Mouse (Mus musculus): Measurements from ENCODE around the gene Mmp15.

DNA sequence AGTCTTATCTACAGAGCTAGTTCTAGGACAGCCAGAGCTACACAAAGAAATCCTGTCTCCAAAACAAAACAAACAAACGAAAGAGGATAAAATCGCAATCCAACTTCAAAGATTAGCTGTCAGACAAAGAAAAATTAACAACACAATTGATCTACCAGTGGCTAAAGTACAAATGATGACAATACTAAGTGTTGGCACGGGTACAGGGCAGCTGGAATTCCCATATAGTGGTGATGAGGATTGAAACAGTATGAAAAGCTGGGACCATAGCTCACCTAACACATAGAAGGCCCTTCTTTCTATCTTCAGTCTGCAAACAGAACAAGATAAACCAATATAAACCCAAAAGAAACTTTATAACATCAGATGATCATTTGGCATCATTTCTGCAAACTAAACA is 29.5 kb downstream of the Mmp15 start:
- TF ChIP-seq CTCF (IDR thresholded peaks at IDR 0.05) (no peak), POLR2A (IDR thresholded peaks at IDR 0.05; ENCODE audit: insufficient read depth, low read depth, low read length) (no peak), EP300 (IDR thresholded peaks at IDR 0.05; ENCODE audit: insufficient read depth, low read depth, low read length) (no peak)
